Mouse (Mus musculus) ES-E14 (cell line): ENCODE measurements around the gene Ccn5. TPM values are rescaled to one million over a fixed set of nuclear protein-coding genes. Genes with fewer than 3 reads are reported as not detected.

ENCODE experiments used
- DNase-seq: peaks from one replicate; pipeline ENCODE4 v3.0.0-alpha.2; 2013; ENCODE audit warnings: low read depth, low spot score
- H3K27ac ChIP-seq: 2 replicates; pipeline ENCODE4 v1.5.1; 2012; ENCODE audit warnings: low read depth, mild to moderate bottlenecking, low read length, moderate library complexity, mixed read lengths; ENCODE audit not compliant: poor library complexity, insufficient read depth, severe bottlenecking
- H3K36me3 ChIP-seq: 2 replicates; pipeline ENCODE4 v1.6.1; 2012; ENCODE audit warnings: mild to moderate bottlenecking, low read length, moderate library complexity, mixed read lengths; ENCODE audit not compliant: control insufficient read depth, poor library complexity, insufficient read depth, severe bottlenecking
- H3K4me1 ChIP-seq, 2 experiments: fragments of 150-350 bp in 1 of 2; sonication (generic) in 1 of 2; 2 replicates each; pipeline ENCODE4 v1.6.1; 2012; ENCODE audit warnings: low read length in 2 of 2, mild to moderate bottlenecking in 1 of 2, mixed read lengths in 1 of 2; ENCODE audit not compliant: control insufficient read depth in 2 of 2, insufficient read depth in 2 of 2, poor library complexity in 1 of 2
- H3K4me3 ChIP-seq, 2 experiments: fragments of 150-350 bp in 1 of 2; sonication (generic) in 1 of 2; 2 replicates each; pipeline ENCODE4 v1.5.1; 2012; ENCODE audit warnings: low read length in 2 of 2, low read depth in 1 of 2, mild to moderate bottlenecking in 1 of 2, mixed read lengths in 1 of 2; ENCODE audit not compliant: insufficient read depth in 1 of 2, poor library complexity in 1 of 2, severe bottlenecking in 1 of 2
- H3K9ac ChIP-seq: 2 replicates; pipeline ENCODE4 v1.6.1; 2012; ENCODE audit warnings: low read depth, mild to moderate bottlenecking, low read length, mixed read lengths; ENCODE audit not compliant: poor library complexity, insufficient read depth, severe bottlenecking
- H3K9me3 ChIP-seq: fragments of 150-350 bp; sonication (generic); 2 replicates; pipeline ENCODE4 v1.6.1; 2012; ENCODE audit warnings: low read depth, mild to moderate bottlenecking, low read length; ENCODE audit not compliant: control insufficient read depth, insufficient read depth
- CHD2 ChIP-seq: IDR thresholded peaks from 2 replicates; pipeline ENCODE4 v1.6.1; 2014; ENCODE audit warnings: mild to moderate bottlenecking, low read depth, low read length, inconsistent platforms
- HCFC1 ChIP-seq: IDR thresholded peaks from 2 replicates; pipeline ENCODE4 v1.6.1; 2012; ENCODE audit warnings: low read length, inconsistent platforms, borderline replicate concordance; ENCODE audit not compliant: insufficient read depth
- MAFK ChIP-seq: IDR thresholded peaks from 2 replicates; pipeline ENCODE4 v1.6.1; 2014; ENCODE audit warnings: mild to moderate bottlenecking, low read depth, low read length, inconsistent platforms; ENCODE audit not compliant: insufficient read depth
- ZC3H11A ChIP-seq: IDR thresholded peaks from 2 replicates; pipeline ENCODE4 v1.6.1; 2012; ENCODE audit warnings: low read depth, mild to moderate bottlenecking, inconsistent platforms, low read length, borderline replicate concordance
- ZNF384 ChIP-seq: IDR thresholded peaks from 2 replicates; pipeline ENCODE4 v1.6.1; 2012; ENCODE audit warnings: low read depth, low read length, inconsistent platforms
- in situ Hi-C, 2 experiments: fragments of 600-800 bp; cut with MboI; formaldehyde crosslinking; loops; one replicate each; pipeline ENCODE4 v1.15.1; 2025; ENCODE audit warnings: low sequenced_read_pairs in 2 of 2, inconsistent platforms in 1 of 2; ENCODE audit not compliant: unreplicated experiment in 2 of 2
- total RNA-seq: library from RNA; depleted of rRNA; stranded (reverse); fragments of 300-350 nt; gene quantifications from 2 replicates; pipeline ENCODE4 v1.2.3, GENCODE M21; 2012

Gene Ccn5
- total RNA-seq, 1 experiment = 0.27 TPM

- TF ChIP-seq HCFC1 (no peak), MAFK (no peak), CHD2 (no peak), ZC3H11A (no peak), ZNF384 (no peak)
- Histone ChIP-seq H3K27ac (no peak overlapping the region), H3K9ac (no peak overlapping the region), H3K36me3 (no peaks in the 10 kb centered on the region), H3K9me3 (no peaks in the 10 kb centered on the region), H3K4me3 (no peak overlapping the region), H3K4me1 (no peaks in the 10 kb centered on the region)
- in situ Hi-C loops = loop anchor here in 1 of 2 experiments (25.0 kb wide), 1 partner anchor 96 kb away; no protein-coding TSS in a partner anchor
- no peak for DNase-seq
Observed at GRCm38 (mm10) chr2:163866061-163866460, 45.4 kb downstream of the Ccn5 start.

GRCm38 (mm10) chr2:163869783-163870182 is 49.1 kb downstream of the Ccn5 start:
- in situ Hi-C loops = loop anchor here in 1 of 2 experiments (25.0 kb wide), 1 partner anchor 93 kb away; no protein-coding TSS in a partner anchor

GRCm38 (mm10) chr2:163871266-163871665 is 50.6 kb downstream of the Ccn5 start:
- Histone ChIP-seq H3K9ac (no peak overlapping the region), H3K36me3 (peaks cover 2% of the 10 kb centered on the region; the same call in 1 of the 2 replicates), H3K4me1 (no peaks in the 10 kb centered on the region; a peak in 1 of 4 replicates), H3K9me3 (no peaks in the 10 kb centered on the region), H3K4me3 (no peak overlapping the region), H3K27ac (no peak overlapping the region)
- no peak for TF ChIP-seq HCFC1
- no peak for TF ChIP-seq ZC3H11A
- DNase-seq = no peak
- in situ Hi-C loops = loop anchor here in 1 of 2 experiments (25.0 kb wide), 1 partner anchor 91 kb away; no protein-coding TSS in a partner anchor

More at GRCm38 (mm10) chr2:163869783-163870182, 49.1 kb downstream of the Ccn5 start:
- no peak for TF ChIP-seq ZNF384
- no peaks in the 10 kb centered on the region; a peak in 1 of 4 replicates for H3K4me1 ChIP-seq
- no peaks in the 10 kb centered on the region for H3K9me3 ChIP-seq
- no peak overlapping the region for H3K9ac ChIP-seq
- DNase-seq = no peak
- peaks cover 2% of the 10 kb centered on the region; the same call in 1 of the 2 replicates for H3K36me3 ChIP-seq
- H3K27ac ChIP-seq = no peak overlapping the region
- H3K4me3 ChIP-seq = no peak overlapping the region

- Histone ChIP-seq H3K9ac (no peak overlapping the region), H3K36me3 (peaks cover 2% of the 10 kb centered on the region; the same call in 1 of the 2 replicates), H3K4me1 (no peaks in the 10 kb centered on the region; a peak in 1 of 4 replicates), H3K27ac (no peak overlapping the region), H3K9me3 (no peaks in the 10 kb centered on the region), H3K4me3 (no peak overlapping the region)
- no peak for DNase-seq
- TF ChIP-seq ZNF384 = no peak
- no peak for TF ChIP-seq MAFK
- TF ChIP-seq CHD2 = no peak
- no peak for TF ChIP-seq ZC3H11A
- TF ChIP-seq HCFC1 = no peak
- in situ Hi-C loops = loop anchor here in 1 of 2 experiments (25.0 kb wide), 1 partner anchor 90 kb away; no protein-coding TSS in a partner anchor
Observed at GRCm38 (mm10) chr2:163871906-163872305, 51.2 kb downstream of the Ccn5 start.

- Histone ChIP-seq H3K9ac (no peak overlapping the region), H3K9me3 (no peaks in the 10 kb centered on the region), H3K4me1 (no peaks in the 10 kb centered on the region; a peak in 1 of 4 replicates), H3K36me3 (peaks cover 2% of the 10 kb centered on the region; the same call in 1 of the 2 replicates), H3K4me3 (no peak overlapping the region), H3K27ac (no peak overlapping the region)
- TF ChIP-seq MAFK (no peak), ZC3H11A (no peak), CHD2 (no peak)
- no peak for DNase-seq
- in situ Hi-C loops = loop anchor here in 1 of 2 experiments (25.0 kb wide), 1 partner anchor 87 kb away; no protein-coding TSS in a partner anchor
Observed at GRCm38 (mm10) chr2:163874877-163875276, 54.2 kb downstream of the Ccn5 start.
